In genomic region chr17:88791440-88792152, GRCm38 (mm10) we compare ENCODE assay signal across 9 mouse cellular contexts. TPM values are rescaled to one million over a fixed set of nuclear protein-coding genes. Genes with fewer than 3 reads are reported as not detected.
DNase-seq lines count a peak whose midpoint lies in the region; ATAC-seq and TF ChIP-seq lines count a peak whose summit lies in the region.
"Had no signal": no experiment of that assay in that cellular context is flagged by ENCODE, and none has a peak within 500 bp of the region (broad histone marks: within the 10 kb centered on the region; RNA-seq: fewer than 3 reads in every experiment).

Gene Lhcgr, minus strand, starts transcription at chr17:88791990.

- intact Hi-C loops in gastrocnemius, adult 2 months (cut with DNase I), result no loop called here

- WGBS in forebrain, embryonic 12.5 days, result 19% methylated on average over 31 of the region's 31 CpGs
- 19% methylated on average over 31 of the region's 31 CpGs for WGBS in limb, embryonic 12.5 days
- WGBS in stomach, embryonic 14.5 days, result 24% methylated on average over 25 of the region's 31 CpGs

- H3K27me3 ChIP-seq in forebrain, embryonic 12.5 days, result peaks cover 26% of the 10 kb centered on the region
- peaks cover 14% of the 10 kb centered on the region for H3K27me3 ChIP-seq in limb, embryonic 12.5 days
- no peaks in the 10 kb centered on the region for H3K27me3 ChIP-seq in stomach, embryonic 14.5 days (ENCODE audit: control insufficient read depth, insufficient read depth, low read length)

- DNase-seq in gastrocnemius, adult 2 months, result peak; percentile 19
- no peak for DNase-seq in gastrocnemius, adult 18-20 months (ENCODE audit: low spot score)
- DNase-seq in 3134 (ENCODE audit: extremely low read depth, insufficient read length, low spot score), result peak; percentile 9
- DNase-seq in urinary bladder, postnatal 36 days (ENCODE audit: low spot score in 2 of 2), result no peak
- no peak for DNase-seq in layer of hippocampus, adult 2 months (ENCODE audit: low spot score in 2 of 2)

- H3K4me2 ChIP-seq in forebrain, embryonic 12.5 days, result peak within 1 kb of the TSS; percentile 52
- H3K4me2 ChIP-seq in limb, embryonic 12.5 days, result peak within 1 kb of the TSS; percentile 60
- H3K4me2 ChIP-seq in stomach, embryonic 14.5 days (replicated peaks; ENCODE audit: low read depth, low read length), result peak within 1 kb of the TSS; percentile 32

- no peaks in the 10 kb centered on the region for H3K36me3 ChIP-seq in forebrain, embryonic 12.5 days (replicated peaks)
- H3K36me3 ChIP-seq in limb, embryonic 12.5 days, result no peaks in the 10 kb centered on the region
- H3K36me3 ChIP-seq in stomach, embryonic 14.5 days (ENCODE audit: control insufficient read depth, insufficient read depth, low read length), result no peaks in the 10 kb centered on the region

- H3K9me3 ChIP-seq in forebrain, embryonic 12.5 days, result no peaks in the 10 kb centered on the region
- no peaks in the 10 kb centered on the region for H3K9me3 ChIP-seq in limb, embryonic 12.5 days
- no peaks in the 10 kb centered on the region for H3K9me3 ChIP-seq in stomach, embryonic 14.5 days (ENCODE audit: control insufficient read depth, low read depth, low read length)

- peak; percentile 65; the same call in 1 of the 2 replicates for ATAC-seq in forebrain, embryonic 12.5 days (ENCODE audit: low FRiP score)
- peak; percentile 78 for ATAC-seq in limb, embryonic 12.5 days (ENCODE audit: insufficient number of reproducible peaks, insufficient read depth, low FRiP score, low TSS enrichment, low read depth)
- peak; percentile 74 for ATAC-seq in stomach, embryonic 14.5 days (ENCODE audit: insufficient number of reproducible peaks, insufficient read depth, low FRiP score, low read depth)

- peaks cover 8% of the 10 kb centered on the region for H3K4me1 ChIP-seq in forebrain, embryonic 12.5 days
- H3K4me1 ChIP-seq in limb, embryonic 12.5 days (replicated peaks), result peaks cover 7% of the 10 kb centered on the region; the same call in 1 of the 2 replicates
- H3K4me1 ChIP-seq in stomach, embryonic 14.5 days (ENCODE audit: control insufficient read depth, insufficient read depth, low read length), result no peaks in the 10 kb centered on the region

- 0 out of 2 replicates have a peak within 1 kb of the TSS, but pooled peaks have one; percentile 17 for H3K9ac ChIP-seq in forebrain, embryonic 12.5 days
- H3K9ac ChIP-seq in limb, embryonic 12.5 days (replicated peaks), result peak within 1 kb of the TSS; percentile 40; the same call in 1 of the 2 replicates
- no peak within 1 kb of the TSS for H3K9ac ChIP-seq in stomach, embryonic 14.5 days (replicated peaks; ENCODE audit: low read depth, low read length)

- no peak for TF ChIP-seq CTCF in gastrocnemius, adult 2 months (IDR thresholded peaks at IDR 0.05)
- TF ChIP-seq CTCF in layer of hippocampus, adult 2 months (conservative IDR thresholded peaks at IDR 0.05), result no peak

- H3K4me3 ChIP-seq in gastrocnemius, adult 2 months, result peak within 1 kb of the TSS; percentile 28
- peak within 1 kb of the TSS; percentile 18 for H3K4me3 ChIP-seq in forebrain, embryonic 12.5 days (replicated peaks)
- peak within 1 kb of the TSS; percentile 29 for H3K4me3 ChIP-seq in limb, embryonic 12.5 days (replicated peaks)
- peak within 1 kb of the TSS; percentile 9; the same call in 1 of the 2 replicates for H3K4me3 ChIP-seq in stomach, embryonic 14.5 days (ENCODE audit: low read depth, low read length)
- H3K4me3 ChIP-seq in layer of hippocampus, adult 2 months, result no peak within 1 kb of the TSS

- no peak within 1 kb of the TSS for H3K27ac ChIP-seq in gastrocnemius, adult 2 months
- H3K27ac ChIP-seq in forebrain, embryonic 12.5 days, result no peak within 1 kb of the TSS
- no peak within 1 kb of the TSS for H3K27ac ChIP-seq in limb, embryonic 12.5 days
- no peak within 1 kb of the TSS for H3K27ac ChIP-seq in stomach, embryonic 14.5 days (ENCODE audit: low read length)
- no peak within 1 kb of the TSS for H3K27ac ChIP-seq in layer of hippocampus, adult 2 months

RNA-seq across cellular contexts. Expression of gene Lhcgr, which starts in this region (rescaled TPM):
- total RNA-seq in gastrocnemius, adult 2 months (2021), result not detected
- not detected for total RNA-seq in gastrocnemius, adult 18-20 months (2021)
- 0.06 and 0.69 TPM in 2 replicates for polyA plus RNA-seq in forebrain, embryonic 12.5 days (2016; fragmentation: Nextera tagmentation; extraction: Ambion mirVana)
- polyA plus RNA-seq in limb, embryonic 12.5 days (2016; fragmentation: Nextera tagmentation; extraction: Ambion mirVana), result 0.35 and 0.45 TPM in 2 replicates
- polyA plus RNA-seq in stomach, embryonic 14.5 days (2014; fragmentation: Nextera tagmentation; extraction: Ambion mirVana), result not detected in 2 replicates
- total RNA-seq in layer of hippocampus, adult 2 months (2021), result under 1 TPM; 0.08 to 0.22 TPM
- total RNA-seq: neutrophil, adult 5-6 weeks had no signal

Comparison
In these comparisons a context has a peak if more than half of its experiments do, and no peak if none do; other contexts are left out.
1. Peak in DNase-seq and H3K4me3 ChIP-seq in gastrocnemius, adult 2 months; RNA of the gene not detected or under 1 TPM.
2. Peak in ATAC-seq, H3K4me3 ChIP-seq, H3K9ac ChIP-seq and H3K4me2 ChIP-seq in forebrain, embryonic 12.5 days; RNA of the gene not detected or under 1 TPM.
3. Peak in ATAC-seq, H3K4me3 ChIP-seq, H3K9ac ChIP-seq and H3K4me2 ChIP-seq in limb, embryonic 12.5 days; RNA of the gene not detected or under 1 TPM.
4. Peak in ATAC-seq, H3K4me3 ChIP-seq and H3K4me2 ChIP-seq in stomach, embryonic 14.5 days; RNA of the gene not detected or under 1 TPM.